Mouse (Mus musculus) megakaryocyte, embryonic 14.5 days (primary cell): ENCODE measurements at regions not wholly inside any gene's neighbourhood (a gene's known extent, or its start where the extent isn't known, plus 50 kb on each side); places are given as distances from the start of the nearest gene placed in this dataset.

Source experiments
- H3K27me3 ChIP-seq: replicated peaks from 2 replicates; pipeline ENCODE3; 2012; ENCODE audit warnings: inconsistent platforms
- H3K36me3 ChIP-seq: replicated peaks from 2 replicates; pipeline ENCODE3; 2012; ENCODE audit warnings: low read length, inconsistent platforms, mixed read lengths
- H3K4me1 ChIP-seq: 2 replicates; pipeline ENCODE4 v1.6.1; 2012; ENCODE audit warnings: inconsistent platforms
- H3K4me3 ChIP-seq: replicated peaks from 2 replicates; pipeline ENCODE3; 2012; ENCODE audit warnings: moderate library complexity, mild to moderate bottlenecking, inconsistent platforms
- H3K9me3 ChIP-seq: 2 replicates; pipeline ENCODE4 v1.6.1; 2012; ENCODE audit warnings: inconsistent platforms
- FLI1 ChIP-seq: IDR thresholded peaks from 2 replicates; pipeline ENCODE4 v1.6.1; 2012; ENCODE audit warnings: low read length, inconsistent platforms, mixed read lengths
- GATA1 ChIP-seq: IDR thresholded peaks from 3 replicates; pipeline ENCODE4 v1.6.1; 2012; ENCODE audit warnings: mixed read lengths, low read length, inconsistent platforms, borderline replicate concordance

DNA sequence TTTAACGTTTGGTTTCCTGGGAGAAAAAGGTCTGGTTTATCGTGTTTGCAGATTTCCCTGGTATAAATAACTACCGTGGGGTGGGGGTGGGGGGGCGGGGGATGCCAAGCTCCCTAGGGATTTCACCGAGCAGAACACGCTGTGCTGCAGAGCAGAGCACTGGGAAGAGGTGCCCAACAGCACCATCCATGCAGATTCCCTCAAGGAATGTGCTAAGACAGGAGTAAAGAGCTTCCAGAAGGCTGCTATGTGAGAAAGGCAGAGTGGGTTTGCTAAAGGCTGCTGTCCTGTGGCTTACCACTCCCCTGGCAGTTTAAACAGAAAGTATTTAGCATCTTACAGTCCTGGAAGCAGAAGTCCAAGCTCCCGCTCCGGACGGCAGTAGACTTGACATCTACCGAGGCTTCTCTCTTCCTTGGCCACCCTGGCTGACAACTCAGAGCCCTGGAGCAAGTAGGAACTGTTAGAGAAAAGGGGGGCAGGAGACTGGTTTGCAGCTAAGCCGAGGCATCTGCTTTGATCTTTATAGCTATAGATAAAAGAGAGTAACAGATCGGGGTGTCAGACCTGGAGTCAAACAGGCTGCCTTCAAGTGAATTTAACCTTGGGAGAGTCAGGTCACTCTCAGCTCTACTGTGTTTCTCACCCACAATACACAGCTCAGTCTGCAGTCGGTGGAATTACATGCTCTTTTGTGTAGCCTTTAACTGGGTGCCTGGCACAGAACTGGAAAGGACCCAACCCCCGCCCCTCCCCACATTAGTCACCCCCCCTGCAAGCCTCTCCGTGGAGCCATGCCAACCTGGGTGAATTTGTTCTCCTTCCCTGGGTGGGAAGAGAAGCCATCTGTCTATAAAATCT is 1132.8 kb upstream of the Gulo start:
- Histone ChIP-seq H3K4me1 (no peaks in the 10 kb centered on the region), H3K4me3 (no peak overlapping the region), H3K36me3 (no peaks in the 10 kb centered on the region), H3K27me3 (peaks cover 15% of the 10 kb centered on the region), H3K9me3 (peaks cover 15% of the 10 kb centered on the region)
- TF ChIP-seq FLI1 (no peak), GATA1 (no peak)

DNA sequence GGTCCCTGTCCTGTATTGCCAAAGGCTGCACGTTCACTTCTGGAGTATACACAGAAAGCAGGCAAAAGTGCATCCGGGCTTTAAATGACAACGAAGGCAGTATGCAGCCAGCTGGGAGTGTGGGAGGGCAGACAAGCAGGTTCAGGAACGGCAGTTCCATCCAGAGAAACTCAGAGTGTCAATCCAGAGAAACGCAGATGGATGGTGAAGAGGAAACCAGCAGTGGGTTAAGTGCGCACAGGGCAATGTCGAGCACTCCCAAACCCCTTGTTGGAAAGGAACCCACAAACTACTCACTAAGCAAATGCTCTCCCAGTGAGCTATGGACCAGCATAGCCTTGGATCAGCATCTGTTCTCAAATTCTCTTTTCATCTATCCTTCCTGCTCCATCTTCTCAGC is 1132.1 kb upstream of the Gulo start:
- no peaks in the 10 kb centered on the region for H3K4me1 ChIP-seq
- no peak for TF ChIP-seq FLI1
- TF ChIP-seq GATA1: no peak
- H3K27me3 ChIP-seq: peaks cover 18% of the 10 kb centered on the region
- H3K4me3 ChIP-seq: no peak overlapping the region
- peaks cover 15% of the 10 kb centered on the region for H3K9me3 ChIP-seq
- H3K36me3 ChIP-seq: no peaks in the 10 kb centered on the region

- peaks cover 15% of the 10 kb centered on the region for H3K9me3 ChIP-seq
- no peak overlapping the region for H3K4me3 ChIP-seq
- TF ChIP-seq GATA1 (no peak), FLI1 (no peak)
- H3K36me3 ChIP-seq: no peaks in the 10 kb centered on the region
- H3K27me3 ChIP-seq: peaks cover 21% of the 10 kb centered on the region
- H3K4me1 ChIP-seq: no peaks in the 10 kb centered on the region
Observed at GRCm38 (mm10) chr14:67139674-67140073, 1130.7 kb upstream of the Gulo start.

- Histone ChIP-seq H3K9me3 (peaks cover 15% of the 10 kb centered on the region), H3K27me3 (peaks cover 22% of the 10 kb centered on the region)
- TF ChIP-seq GATA1 (no peak), FLI1 (no peak)
Observed at GRCm38 (mm10) chr14:67139152-67139551, 1130.1 kb upstream of the Gulo start.

DNA sequence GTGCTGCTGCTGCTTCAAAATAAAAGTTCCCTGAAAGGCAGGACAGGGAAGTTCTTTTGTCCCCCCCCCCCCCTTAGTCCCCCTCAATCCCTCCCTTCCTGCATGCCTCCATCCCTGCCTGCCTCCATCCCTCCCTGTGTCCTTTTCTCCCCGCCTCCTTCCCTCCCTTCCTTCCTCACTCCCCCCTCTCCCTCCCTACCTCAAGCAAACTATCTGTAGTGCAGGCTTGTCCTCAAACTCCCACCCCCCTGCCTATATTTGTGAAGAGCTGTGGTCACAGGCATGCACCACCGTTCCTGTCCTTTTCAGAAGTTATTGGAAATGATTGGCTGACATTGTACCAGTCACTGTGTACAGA is 1127.1 kb upstream of the Gulo start:
- no peaks in the 10 kb centered on the region for H3K9me3 ChIP-seq

More at GRCm38 (mm10) chr14:67139152-67139551, 1130.1 kb upstream of the Gulo start:
- Histone ChIP-seq H3K36me3 (no peaks in the 10 kb centered on the region), H3K4me1 (no peaks in the 10 kb centered on the region), H3K4me3 (no peak overlapping the region)

DNA sequence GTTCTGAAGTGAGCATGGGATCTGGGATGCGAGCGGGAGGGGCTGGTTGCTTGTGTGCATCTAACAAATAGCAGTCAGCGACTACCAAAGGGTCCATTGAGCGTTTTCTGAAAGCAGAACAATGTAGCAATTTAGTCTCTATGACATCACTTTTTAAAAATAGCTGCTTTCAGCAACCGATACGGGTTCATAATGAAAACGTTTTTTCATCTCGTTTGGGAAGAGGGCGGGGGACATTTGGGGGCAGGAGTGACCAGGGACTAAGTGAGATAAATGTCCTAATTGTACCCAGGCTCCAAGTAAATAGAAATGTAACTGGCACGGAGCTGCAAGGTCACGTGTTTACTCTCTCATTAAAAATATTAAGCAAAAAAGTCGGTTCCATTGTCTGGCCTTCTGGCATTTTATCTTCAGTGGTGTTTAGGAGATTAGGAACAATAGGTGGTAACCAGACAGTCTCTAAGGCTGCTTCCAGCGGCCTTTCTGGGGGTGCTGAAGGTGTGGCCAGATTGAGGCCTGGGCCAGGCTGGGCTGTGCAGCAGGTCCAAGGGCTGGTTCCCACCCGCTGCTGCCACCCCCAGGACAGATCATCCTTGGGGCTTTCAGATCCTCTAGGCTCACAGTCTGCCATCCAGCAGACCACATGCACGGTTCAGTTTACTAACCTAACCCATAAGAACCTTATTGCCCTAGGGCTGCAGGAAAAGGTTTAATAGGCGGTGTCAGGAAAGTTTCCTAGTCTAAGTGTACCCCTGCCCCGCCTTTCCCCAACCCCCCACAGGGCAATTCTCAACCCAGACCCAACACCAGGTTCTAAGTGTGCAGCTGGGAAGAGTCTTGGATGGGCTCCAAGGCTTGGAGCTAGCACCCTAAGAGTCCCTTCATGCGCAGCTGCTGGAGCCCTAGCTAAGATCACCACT is 1126.5 kb upstream of the Gulo start:
- Histone ChIP-seq H3K4me1 (no peaks in the 10 kb centered on the region), H3K27me3 (peaks cover 11% of the 10 kb centered on the region), H3K9me3 (no peaks in the 10 kb centered on the region), H3K4me3 (no peak overlapping the region), H3K36me3 (no peaks in the 10 kb centered on the region)
- no peak for TF ChIP-seq GATA1
- no peak for TF ChIP-seq FLI1

More for the DNA sequence above, 1127.1 kb upstream of the Gulo start:
- TF ChIP-seq FLI1: no peak
- TF ChIP-seq GATA1: no peak
- peaks cover 13% of the 10 kb centered on the region for H3K27me3 ChIP-seq
- H3K4me1 ChIP-seq: no peaks in the 10 kb centered on the region
- H3K36me3 ChIP-seq: no peaks in the 10 kb centered on the region
- no peak overlapping the region for H3K4me3 ChIP-seq

DNA sequence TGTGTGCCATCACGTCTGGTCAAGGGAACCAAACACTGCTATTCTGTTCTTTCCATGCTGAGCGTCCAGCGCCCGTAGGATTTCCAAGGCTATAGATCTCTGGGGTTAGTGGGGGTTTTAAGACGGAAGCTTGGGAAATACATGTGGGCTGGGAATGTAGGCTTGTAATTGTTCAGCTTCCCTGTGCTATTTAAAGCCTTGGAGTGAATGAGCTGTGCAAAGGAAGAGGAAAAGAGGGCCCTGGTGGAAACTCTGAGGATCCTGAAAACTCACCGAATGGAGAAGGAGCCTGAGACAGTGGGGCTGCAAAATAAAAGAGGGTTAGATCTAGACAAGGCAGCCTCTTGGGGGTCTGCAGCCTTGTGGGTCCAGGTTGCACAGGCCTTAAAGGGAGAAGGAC is 1124.2 kb upstream of the Gulo start:
- H3K9me3 ChIP-seq: 0 out of 2 replicates have a peak, but pooled peaks cover 3% of the 10 kb centered on the region
- no peak overlapping the region for H3K4me3 ChIP-seq
- H3K27me3 ChIP-seq: peaks cover 11% of the 10 kb centered on the region
- no peaks in the 10 kb centered on the region for H3K4me1 ChIP-seq
- H3K36me3 ChIP-seq: no peaks in the 10 kb centered on the region
- TF ChIP-seq FLI1: no peak
- no peak for TF ChIP-seq GATA1

GRCm38 (mm10) chr14:67127118-67127517 is 1118.1 kb upstream of the Gulo start:
- Histone ChIP-seq H3K4me3 (no peak overlapping the region), H3K4me1 (no peaks in the 10 kb centered on the region), H3K9me3 (0 out of 2 replicates have a peak, but pooled peaks cover 7% of the 10 kb centered on the region), H3K27me3 (peaks cover 4% of the 10 kb centered on the region), H3K36me3 (no peaks in the 10 kb centered on the region)
- no peak for TF ChIP-seq GATA1
- no peak for TF ChIP-seq FLI1

GRCm38 (mm10) chr14:67126254-67126653 is 1117.2 kb upstream of the Gulo start:
- TF ChIP-seq FLI1 (no peak), GATA1 (no peak)
- H3K9me3 ChIP-seq: 0 out of 2 replicates have a peak, but pooled peaks cover 7% of the 10 kb centered on the region
- H3K36me3 ChIP-seq: no peaks in the 10 kb centered on the region
- no peaks in the 10 kb centered on the region for H3K4me1 ChIP-seq
- H3K4me3 ChIP-seq: no peak overlapping the region
- H3K27me3 ChIP-seq: peaks cover 2% of the 10 kb centered on the region
